Mouse (Mus musculus): ENCODE data around the gene Atp11c.

The Atp11c gene

DNA sequence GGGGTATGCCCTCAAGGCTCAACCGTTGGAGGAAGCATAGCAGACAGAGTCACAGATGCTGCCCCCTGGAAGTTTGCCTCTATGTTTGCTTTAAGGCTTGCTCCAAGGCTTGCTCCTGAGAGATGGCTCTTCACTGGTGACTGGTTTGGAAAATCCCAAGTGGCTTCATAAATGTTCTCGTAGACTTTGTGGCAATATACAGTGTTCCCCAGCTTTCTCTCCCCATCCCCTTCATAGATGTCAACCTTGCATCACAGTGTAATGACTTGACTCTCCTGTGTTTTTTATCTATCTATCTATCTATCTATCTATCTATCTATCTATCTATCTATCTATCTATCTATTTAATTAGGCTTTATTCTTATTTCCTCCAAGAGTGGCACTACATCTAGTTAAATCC lies at the start of gene Atp11c:
TSS of gene Atp11c (minus strand) at position 101 of the 400 bp plus-strand sequence.
- no peak for DNase-seq (ENCODE audit: low spot score)

DNA sequence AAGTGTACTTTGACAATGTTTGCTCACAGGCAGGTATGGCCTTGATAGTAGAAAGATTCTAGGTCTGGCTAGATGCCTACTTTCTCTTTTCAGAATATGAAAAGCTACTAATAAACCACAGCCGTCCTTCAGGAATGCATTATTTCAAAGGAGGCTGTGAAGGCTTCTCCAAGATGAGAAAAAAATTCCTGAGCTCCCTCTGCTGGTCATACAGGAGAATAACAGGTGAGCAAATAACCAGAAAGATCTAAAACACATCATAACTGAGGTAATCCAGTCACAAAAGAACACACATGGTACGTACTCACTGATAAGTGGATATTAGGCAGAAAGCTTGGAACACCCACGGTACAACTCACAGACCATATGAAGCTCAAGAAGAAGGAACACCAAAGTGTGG lies 16.7 kb upstream of the Atp11c start:
- DNase-seq (ENCODE audit: low spot score): no peak

DNA sequence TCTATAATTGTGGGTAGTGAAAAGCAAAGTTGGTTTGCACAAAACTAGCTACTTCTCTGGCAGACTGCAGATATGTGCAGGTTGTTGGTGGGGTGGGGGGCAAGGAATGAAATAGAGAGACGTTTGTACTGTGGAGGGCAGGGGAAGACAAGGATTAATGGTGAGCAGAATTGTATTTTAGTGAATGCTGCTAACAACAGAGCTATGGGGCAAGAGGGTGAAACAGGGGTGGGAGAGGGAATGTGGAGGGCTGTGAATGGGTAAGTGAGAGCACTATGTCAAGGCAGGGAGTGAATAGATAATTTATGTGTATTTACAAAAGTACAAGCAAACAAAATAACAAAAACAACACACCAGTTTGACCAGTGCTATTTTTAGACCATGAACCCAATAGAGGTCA lies 22.0 kb downstream of the Atp11c start:
- no peak for DNase-seq (ENCODE audit: low spot score)

DNA sequence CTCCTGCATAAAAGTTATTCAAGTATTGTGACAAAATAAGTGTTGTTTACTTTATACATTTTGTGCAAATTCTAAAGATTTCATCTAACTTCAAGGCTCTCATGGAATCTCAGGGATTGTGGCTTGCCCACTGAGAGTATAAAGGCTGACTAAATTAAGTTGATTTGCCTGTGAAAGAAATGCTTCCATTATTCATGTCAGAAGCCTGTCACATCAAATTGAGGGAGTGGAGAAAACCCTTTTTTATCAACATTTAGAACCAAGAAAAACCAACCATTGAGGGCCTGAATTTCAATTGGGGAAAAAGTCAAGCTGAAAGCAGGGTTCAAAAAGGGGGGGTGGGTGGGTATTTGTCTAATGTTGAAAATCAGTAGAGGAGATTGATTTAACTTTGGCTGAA lies 23.5 kb downstream of the Atp11c start:
- DNase-seq (ENCODE audit: low spot score): no peak

DNA sequence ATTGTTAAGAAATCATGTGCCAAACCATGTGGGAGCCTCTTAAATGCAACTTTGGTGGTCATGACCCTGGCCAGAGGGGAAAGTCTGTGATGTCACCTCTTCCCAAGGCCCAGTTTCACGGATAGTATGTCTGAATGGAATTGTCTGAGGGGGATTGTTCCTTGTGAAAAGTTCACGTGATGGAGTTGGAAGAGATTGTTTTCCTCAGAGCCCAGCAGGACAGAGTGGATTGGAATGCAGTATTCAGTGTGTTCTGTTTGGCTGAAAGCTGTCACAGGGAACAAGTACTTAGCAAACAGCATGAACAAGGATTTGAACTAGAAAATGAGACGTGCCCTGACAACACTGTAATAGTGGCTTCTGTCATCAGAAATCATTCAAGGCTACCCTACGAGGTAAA lies 37.3 kb downstream of the Atp11c start:
- no peak for DNase-seq (ENCODE audit: low spot score)

DNA sequence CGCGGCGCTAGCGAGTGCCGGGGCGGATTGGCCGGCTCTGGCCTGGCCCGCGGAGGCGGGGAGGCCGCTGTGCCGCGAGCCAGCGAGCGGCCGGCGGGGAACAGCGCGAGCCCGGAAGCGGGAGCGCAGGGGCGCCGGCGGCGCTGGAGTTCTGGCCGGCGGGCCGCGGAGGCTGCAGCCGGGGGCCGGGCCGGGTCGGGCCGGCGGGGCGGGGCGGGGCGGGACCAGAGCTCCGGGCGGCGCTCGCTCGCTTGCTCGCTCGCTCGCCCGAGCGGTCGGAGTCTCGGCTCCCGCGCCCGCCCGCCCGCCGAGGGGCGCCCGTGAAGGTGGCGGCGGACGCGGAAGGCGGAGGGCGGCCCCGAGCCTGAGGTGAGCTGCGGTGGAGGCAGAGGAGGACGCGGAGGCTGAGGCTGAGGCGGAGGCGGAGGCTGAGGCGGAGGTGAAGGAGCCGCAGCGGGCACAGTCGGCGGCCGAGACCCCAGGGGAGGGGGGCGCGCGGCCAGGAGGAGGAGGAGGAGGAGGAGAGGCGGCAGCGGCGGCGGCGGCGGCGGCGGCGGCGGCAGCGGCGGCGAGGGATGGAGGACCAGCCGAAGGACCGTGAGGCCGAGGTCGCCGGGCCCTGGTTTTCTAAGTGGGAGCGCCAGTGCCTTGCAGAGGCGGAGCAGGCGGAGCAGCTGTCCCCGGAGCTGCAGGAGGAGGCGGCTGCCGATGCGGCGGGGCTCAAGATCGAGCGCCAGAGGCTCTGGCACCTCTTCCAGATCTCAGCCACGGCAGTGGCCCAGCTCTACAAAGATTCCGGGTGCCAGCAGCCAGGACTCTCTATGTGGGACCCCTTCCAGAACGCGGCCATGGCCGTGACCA lies 44.8 kb downstream of the Atp11c start:
- peak; percentile 3 for DNase-seq (ENCODE audit: low spot score)

DNA sequence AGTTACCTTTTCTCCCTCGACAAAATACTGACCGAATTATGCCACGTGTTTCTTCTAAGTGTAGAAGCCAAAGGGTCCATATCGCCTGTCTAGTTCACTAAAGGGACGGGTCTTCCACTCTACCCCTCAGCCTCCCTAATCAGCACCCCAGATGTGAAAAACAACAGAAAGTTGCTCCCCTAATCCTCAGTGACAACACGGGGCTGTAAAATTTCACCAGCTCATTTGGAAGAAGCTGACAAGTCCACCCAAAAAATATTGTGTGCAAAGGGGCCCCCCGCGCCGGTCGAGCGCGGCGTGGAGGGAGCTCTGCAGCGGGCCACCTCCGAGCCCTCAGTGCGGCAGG lies 45.4 kb downstream of the Atp11c start:
- no peak for DNase-seq (ENCODE audit: low spot score)

DNA sequence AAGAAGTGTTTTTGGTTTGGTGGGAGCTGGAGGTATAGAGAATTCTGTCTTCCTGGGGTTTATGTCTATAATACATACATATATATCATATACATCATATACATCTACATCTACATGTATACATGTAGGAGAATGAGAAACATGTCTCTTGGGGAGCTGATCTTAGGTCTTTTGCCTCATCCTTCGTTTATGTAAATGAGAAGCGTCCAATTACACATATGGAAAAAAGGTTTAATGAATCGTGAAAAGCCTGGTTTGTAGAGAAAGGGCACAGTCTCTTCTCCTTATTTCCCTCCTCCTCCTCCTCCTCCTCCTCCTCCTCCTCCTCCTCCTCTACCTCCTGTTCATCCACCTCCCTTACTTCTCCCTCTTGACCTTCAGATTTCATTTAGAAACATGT lies 46.6 kb downstream of the Atp11c start:
- DNase-seq (ENCODE audit: low spot score): no peak

DNA sequence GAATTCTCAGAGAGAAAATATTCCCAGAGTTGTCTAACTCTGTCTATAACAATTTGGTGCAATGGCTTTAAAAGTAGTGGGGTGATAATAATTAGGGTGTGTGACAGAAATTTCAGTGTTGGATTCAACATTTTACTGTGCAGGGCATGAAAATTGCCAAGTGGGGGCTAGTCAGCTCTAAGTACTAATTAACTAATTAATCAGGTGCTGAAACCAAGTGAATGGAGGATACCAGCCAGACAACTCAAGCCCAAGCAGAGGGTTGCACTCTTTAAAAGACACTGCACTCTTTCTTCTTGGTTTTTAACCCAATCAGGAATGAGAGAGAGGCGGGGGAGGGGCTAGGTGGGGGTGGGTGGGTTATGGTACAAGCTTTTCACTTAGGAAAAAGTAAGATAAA lies 47.1 kb downstream of the Atp11c start:
- DNase-seq (ENCODE audit: low spot score): no peak

DNA sequence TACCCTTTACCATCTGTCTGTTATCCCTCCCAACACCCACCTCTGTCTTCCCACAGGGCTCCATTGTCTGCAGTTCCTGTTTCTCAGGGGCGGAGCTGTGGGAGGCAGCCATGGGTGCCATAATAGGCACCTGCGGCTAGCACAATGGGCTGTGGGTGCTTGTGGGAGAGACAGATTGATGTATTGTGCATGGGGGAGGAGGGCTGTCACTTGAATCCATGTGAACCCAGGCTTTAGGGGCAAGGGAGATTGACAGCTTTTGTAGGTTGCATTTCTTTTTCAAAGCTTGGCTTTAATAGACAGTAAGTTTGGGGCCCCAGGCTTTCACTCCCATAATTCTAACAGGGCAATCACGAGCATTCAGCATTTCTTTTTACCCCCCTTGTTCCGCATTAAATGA lies 48.4 kb downstream of the Atp11c start:
- no peak for DNase-seq (ENCODE audit: low spot score)

DNA sequence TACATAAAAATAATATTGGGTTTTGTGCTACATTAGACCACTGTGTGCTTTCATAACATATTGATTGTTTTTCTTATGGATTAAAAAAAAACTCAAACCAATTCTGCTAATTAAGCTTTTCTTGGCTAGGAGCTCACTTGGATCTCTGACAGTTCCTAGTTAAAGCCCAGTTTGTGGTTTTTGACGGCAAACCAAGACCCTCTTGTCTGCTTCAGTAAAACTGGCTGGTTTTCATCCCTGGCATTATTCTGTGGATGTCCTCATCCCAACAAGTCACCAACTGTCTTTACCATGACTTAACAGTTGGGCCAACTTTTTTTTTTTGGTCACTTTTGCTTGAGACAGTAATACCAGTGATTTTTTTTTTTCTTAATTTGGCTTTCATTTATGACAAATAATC lies 49.6 kb downstream of the Atp11c start:
- DNase-seq (ENCODE audit: low spot score): no peak

DNA sequence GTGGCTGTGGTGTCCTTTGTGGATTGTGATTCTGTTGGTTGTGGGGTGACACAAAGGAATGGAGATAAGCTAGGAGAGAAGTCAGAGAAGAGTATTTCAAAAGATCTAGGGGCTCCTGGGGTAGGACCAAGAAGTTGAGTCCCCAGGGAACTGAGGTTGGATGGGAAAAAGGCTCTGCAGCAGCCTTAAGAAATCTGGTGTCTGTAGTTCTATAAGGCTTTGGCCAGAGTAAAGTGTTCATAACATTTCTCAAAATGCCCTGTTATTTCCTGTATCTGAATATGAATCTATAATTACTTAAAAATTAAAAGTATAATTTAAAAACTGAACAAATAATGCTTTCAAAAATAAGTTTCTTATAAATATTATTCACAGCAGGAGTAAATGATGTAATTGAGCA lies 53.3 kb downstream of the Atp11c start, which contains the start of gene Gm7073:
TSS of gene Gm7073 (minus strand) at position 101 of the 400 bp plus-strand sequence.
- DNase-seq (ENCODE audit: low spot score): no peak

DNA sequence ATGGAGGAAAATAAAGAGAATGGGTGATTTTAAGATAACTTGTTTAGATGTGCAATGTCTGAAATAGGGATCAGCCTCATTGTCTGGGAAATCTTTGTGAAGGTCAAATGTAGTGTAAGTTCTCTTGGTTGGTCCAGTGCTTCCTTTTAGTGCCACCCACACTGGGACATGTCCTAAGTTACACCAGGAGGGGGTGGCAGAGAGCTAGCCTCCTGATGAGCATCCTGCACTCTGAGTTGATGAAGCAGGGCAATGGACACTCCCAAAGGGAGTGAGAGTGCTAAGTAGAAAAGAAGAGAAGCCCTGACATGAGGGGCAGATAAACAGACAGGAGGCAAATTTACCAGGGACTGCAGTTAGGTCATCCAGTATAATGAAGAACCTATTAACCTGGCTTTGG lies 88.5 kb downstream of the Atp11c start:
- no peak for DNase-seq (ENCODE audit: low spot score)

DNA sequence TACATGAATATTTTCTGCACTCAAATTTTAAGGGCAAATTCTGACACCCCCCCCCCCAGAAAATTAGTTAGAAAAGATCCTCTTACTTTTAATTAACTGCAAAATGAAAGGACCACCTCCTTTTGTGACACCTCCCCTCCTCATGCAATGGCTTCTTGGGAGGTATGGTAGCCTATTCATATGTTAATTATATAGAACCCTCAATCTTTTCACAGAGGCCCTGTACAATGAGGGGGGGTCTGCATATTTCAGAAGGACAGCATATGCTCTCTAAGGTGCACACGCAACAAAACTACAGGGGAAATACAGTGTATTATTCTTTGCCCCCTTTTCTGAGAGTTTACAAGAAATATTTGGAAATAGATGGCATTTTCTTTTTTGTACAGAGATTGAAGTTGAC lies 94.7 kb downstream of the Atp11c start:
- no peak for DNase-seq (ENCODE audit: low spot score)

DNA sequence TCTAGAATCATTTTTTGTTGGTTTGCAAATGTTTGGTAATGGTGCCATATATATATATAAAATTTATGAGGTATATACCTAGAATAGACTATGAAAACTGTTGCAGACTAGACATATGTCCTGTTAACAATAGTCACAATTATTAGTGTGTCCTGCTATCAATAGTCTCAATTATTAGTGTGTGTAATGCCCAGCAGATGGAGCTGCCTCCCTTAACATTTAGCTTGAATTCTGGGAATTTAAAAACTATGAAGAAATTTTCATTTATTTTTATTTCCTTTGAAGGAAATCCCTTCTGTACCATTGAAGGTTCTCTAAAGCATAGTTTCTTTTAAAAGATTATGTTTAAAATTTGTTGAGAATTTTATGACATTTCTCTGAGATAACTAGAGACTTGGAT lies 97.2 kb downstream of the Atp11c start:
- DNase-seq (ENCODE audit: low spot score): no peak

DNA sequence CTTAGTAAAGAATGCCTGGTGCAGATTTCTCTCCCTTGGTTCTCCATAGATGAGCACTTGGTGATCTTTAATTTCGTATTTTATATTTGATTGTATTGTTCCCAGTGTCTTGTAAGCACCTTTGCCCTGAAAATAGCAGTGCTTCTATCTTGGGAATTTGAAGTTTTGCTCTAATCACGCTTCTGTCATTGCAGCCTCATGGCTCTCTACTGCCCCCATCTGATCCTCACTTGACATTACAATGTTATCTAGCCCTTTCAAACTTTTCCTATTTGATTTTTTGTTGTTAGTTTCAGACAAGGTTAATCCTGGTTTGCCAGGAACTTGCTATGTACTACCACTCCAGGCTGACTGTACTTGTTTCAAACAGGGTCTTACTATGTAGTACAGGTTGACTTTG lies 128.7 kb downstream of the Atp11c start:
- DNase-seq (ENCODE audit: low spot score): no peak

DNA sequence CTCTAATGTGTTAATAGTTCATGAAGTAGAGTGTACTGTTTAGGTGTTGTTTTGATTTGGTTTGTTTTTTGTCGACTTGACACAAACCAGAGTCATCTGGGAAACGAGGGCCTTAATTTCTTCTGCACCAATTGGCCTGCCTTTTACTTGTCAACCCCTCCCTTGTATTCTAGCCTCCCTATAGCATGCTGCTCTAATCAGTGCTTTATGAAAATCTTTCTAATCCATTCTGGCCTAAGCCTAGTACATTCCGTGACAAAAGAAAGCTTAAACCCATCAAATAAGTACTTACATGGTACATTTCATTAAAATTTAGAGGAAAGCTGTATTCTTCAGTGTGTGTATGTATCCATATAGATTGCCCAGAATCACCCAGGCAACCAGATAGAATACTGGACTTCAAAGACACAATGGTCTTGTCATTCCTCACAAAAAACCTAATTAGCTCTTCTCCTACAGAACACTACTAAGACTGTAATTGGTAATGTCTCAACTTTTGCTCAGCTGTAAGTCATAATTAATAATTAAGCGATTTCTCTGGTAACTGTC lies 177.9 kb downstream of the Atp11c start:
- DNase-seq (ENCODE audit: low spot score): no peak

DNA sequence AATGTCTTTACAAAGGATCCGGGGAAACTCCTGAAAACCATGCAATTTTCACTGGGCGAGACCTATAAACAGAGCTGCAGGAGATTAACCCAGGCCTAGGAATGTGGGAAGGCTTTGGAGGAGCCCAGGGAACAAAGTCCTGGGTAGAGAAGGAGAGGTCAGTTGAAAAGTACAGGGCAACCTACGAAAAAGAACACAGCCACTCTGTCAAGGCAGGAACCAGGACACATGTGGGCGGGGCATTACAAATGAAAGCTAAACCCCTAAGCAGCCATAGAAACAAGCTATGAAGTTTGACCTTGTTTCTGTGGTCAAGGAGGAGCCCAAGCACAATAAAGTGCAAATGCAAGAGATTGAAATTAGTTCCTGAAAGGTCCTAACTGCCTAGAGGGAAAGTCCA lies 186.8 kb downstream of the Atp11c start:
- no peak for DNase-seq (ENCODE audit: low spot score)

DNA sequence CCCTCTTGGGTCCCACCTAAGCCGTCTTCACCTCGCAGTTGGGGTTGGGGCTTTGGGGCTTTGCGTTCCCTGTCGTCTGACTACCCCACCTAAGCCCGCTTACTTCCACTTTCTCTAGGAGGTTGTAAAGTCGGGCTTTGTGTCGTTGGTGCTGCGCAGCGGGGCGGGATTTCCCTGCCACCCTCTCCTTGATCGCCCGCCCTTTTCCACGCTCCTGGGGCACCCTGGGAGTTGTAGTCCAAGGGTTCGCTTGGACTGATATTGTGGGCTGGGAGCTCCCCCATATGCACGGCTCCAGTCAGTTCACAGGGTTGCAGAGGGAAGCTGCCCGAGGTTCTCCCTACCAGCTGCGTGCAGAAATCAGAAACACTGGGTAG lies 187.8 kb downstream of the Atp11c start:
- no peak for DNase-seq (ENCODE audit: low spot score)

DNA sequence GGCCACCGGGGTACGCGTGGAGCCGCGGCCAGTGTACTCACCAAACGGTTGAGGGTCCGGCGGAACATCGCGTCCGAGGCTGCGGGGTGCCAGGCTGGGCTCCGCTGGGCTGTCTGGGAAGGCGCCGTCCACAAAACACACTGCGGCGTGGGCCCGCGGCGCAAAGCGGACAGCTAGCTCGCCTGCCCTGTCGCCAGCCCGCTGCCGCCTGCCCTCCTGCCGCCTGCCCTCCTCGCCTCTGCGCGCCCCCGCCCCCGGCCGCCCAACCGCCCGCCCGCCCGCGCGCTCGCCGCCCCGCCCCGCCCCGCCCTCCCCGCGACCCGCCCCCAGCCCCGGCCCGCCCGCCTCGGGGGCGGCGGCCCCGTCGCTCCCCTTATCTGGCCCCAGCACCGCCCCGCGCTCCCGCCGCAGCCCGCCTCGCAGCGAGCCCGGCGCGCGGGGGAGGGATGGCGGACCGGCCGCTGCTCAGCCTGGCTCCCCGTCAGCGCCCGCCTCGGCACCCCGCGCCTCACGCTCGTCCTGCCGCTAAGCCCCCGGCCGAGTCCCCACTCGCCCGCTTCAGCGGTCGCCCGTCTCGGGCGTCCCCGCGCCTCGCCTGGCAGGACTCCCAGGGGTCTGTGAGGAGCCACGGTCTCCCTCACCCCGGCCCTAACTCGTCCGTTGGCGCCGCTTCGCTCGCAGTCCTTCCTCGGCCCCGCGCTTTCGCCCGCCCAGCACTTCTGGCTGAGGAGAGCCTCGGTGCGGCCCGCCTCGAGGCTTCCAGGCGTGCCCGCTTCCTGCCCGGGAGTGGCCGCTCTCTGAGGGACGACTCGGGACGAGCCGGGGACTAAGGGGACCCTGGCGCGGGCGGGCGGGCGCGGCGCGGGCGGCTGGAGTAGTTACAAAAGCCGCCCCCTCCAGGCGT lies 188.5 kb downstream of the Atp11c start:
- DNase-seq (ENCODE audit: low spot score): peak; percentile 45

DNA sequence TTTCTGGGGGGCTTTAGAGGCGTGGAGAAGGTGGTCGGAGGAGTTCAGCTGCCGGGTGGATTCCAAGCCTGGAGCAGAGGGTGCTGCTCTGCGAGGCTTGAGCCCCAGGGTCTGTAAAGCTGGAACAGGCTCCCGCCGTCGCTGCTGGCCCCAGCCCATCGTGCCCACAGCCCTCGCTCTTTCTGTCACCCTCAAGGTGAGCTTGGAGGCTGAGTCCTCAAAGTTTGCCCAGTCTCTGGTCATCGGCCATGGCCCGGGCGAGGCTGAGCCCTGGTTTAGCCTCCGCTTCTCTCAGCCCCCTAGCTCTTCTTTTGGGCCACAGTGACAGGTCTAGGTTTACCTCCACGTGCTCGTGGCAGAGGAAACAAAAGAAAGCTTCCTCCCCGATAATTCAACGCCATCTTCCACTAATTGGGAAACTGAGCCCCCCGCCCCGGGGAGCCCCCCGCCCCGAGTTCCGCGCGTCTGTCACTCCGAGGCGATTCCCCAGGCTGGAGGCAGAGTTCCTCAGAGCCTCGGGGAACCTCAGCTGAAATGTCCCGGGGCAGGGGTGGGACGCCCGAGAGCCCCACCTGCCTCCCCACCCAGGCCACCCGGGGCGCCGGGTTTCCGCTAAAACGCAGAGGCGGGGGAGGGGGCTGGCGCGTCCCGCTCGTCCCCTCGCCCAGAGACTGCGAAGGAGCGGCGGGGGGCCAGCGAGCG lies 189.3 kb downstream of the Atp11c start:
- no peak for DNase-seq (ENCODE audit: low spot score)

DNA sequence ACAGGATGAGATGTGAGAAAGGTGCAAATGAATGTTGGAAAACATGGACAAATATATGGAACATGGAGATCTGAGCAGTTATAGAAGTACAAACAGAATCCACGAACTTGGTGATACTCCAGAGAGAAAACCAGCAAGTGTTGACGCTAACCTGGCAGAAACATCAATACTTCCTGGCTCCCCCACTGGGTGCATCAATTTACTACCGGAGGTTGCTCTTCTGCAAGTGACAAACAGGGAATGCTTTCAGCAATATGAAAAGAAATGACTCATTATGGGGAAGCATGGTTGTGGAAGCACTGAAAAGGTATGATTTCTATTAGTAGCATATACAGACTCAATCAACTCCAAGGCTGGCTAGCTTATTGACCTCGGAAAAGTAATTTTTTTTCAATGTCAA lies 198.2 kb downstream of the Atp11c start:
- DNase-seq (ENCODE audit: low spot score): no peak

Measured in ovary, postnatal 10 days (tissue).